Mouse (Mus musculus) liver, embryonic 15.5 days (tissue): ENCODE results near the gene Cd40lg. TPM values are rescaled to one million over a fixed set of nuclear protein-coding genes. Genes with fewer than 3 reads are reported as not detected.

Experiments used
- ATAC-seq: fragments of 200-750 bp; cut with Nextera tagmentation; 2 replicates; pipeline ENCODE4 v1.8.0; 2017; ENCODE audit warnings: moderate number of reproducible peaks, mild to moderate bottlenecking, moderate library complexity; ENCODE audit not compliant: insufficient read depth
- H3K27ac ChIP-seq: fragments of 300-500 bp; sonication (generic); replicated peaks from 2 replicates; pipeline ENCODE4 v1.5.1; 2015; ENCODE audit warnings: mild to moderate bottlenecking, inconsistent platforms
- H3K27me3 ChIP-seq: fragments of 300-500 bp; sonication (generic); 2 replicates; pipeline ENCODE4 v1.6.1; 2015; ENCODE audit warnings: mild to moderate bottlenecking, inconsistent platforms
- H3K36me3 ChIP-seq: fragments of 300-500 bp; sonication (generic); replicated peaks from 2 replicates; pipeline ENCODE4 v1.6.1; 2015; ENCODE audit warnings: moderate library complexity, mild to moderate bottlenecking, inconsistent platforms
- H3K4me1 ChIP-seq: fragments of 300-500 bp; sonication (generic); replicated peaks from 2 replicates; pipeline ENCODE4 v1.6.1; 2015; ENCODE audit warnings: inconsistent platforms
- H3K4me2 ChIP-seq: fragments of 300-500 bp; sonication (generic); 2 replicates; pipeline ENCODE4 v1.6.1; 2015; ENCODE audit warnings: moderate library complexity, mild to moderate bottlenecking, inconsistent platforms
- H3K4me3 ChIP-seq: fragments of 300-500 bp; sonication (generic); replicated peaks from 2 replicates; pipeline ENCODE4 v1.5.1; 2015; ENCODE audit warnings: mild to moderate bottlenecking, inconsistent platforms
- H3K9ac ChIP-seq: fragments of 300-500 bp; sonication (generic); 2 replicates; pipeline ENCODE4 v1.6.1; 2015; ENCODE audit warnings: moderate library complexity, mild to moderate bottlenecking, inconsistent platforms
- H3K9me3 ChIP-seq: fragments of 300-500 bp; sonication (generic); replicated peaks from 2 replicates; pipeline ENCODE4 v1.6.1; 2016; ENCODE audit warnings: inconsistent platforms
- WGBS: fragments of 180-500 bp; shearing (Covaris S2); methylation state at CpG from one replicate; pipeline ENCODE4 v1.1.7; 2015; ENCODE audit warnings: mixed read lengths; ENCODE audit not compliant: insufficient replicate concordance; 5-methylcytosine and 5-hydroxymethylcytosine counted together
- polyA plus RNA-seq: library from polyadenylated mRNA; unstranded; fragments of >200 nt; fragmentation: Nextera tagmentation; extraction: Ambion mirVana; gene quantifications from 2 replicates; pipeline ENCODE4 v1.2.1, GENCODE M21; 2015

Cd40lg gene
- not detected in 2 replicates for polyA plus RNA-seq

GRCm38 (mm10) chrX:57211876-57212275, at the start of gene Cd40lg:
Gene Cd40lg, plus strand, starts transcription at chrX:57212143.
- Histone ChIP-seq H3K4me1 (no peaks in the 10 kb centered on the region), H3K9me3 (no peaks in the 10 kb centered on the region), H3K36me3 (no peaks in the 10 kb centered on the region), H3K4me2 (no peak within 1 kb of the TSS), H3K27me3 (no peaks in the 10 kb centered on the region), H3K4me3 (no peak within 1 kb of the TSS), H3K27ac (no peak within 1 kb of the TSS), H3K9ac (no peak within 1 kb of the TSS)
- 61% methylated on average over 9 of the region's 9 CpGs for WGBS
- ATAC-seq, result no peak

DNA sequence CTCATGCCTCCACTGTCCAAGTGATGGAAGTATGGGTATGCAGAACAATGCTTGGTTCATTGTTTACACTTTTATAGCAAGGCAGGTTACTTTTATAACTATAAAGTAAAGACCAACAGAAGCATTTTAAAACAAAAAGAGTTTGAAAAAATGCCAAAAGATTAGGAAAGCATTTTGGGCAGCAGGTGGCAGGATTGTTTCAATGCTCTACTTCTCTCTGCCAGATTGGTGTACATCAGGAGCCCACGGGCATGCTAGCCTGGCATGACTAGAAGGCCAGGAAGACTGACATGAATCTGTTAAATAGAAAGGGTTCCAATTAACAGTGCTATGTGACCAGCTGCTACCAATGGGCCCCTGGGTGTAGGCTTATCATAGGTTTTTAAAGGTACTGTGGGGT, 45.4 kb upstream of the Cd40lg start:
- ATAC-seq, result no peak
- no peaks in the 10 kb centered on the region for H3K4me1 ChIP-seq
- no peak overlapping the region for H3K27ac ChIP-seq
- H3K36me3 ChIP-seq, result no peaks in the 10 kb centered on the region
- no peak overlapping the region for H3K4me3 ChIP-seq
- H3K9me3 ChIP-seq, result no peaks in the 10 kb centered on the region
- WGBS, result 46% methylated on average over 1 of the region's 1 CpGs
- H3K4me2 ChIP-seq, result no peak overlapping the region
- no peaks in the 10 kb centered on the region for H3K27me3 ChIP-seq
- no peak overlapping the region for H3K9ac ChIP-seq

- H3K36me3 ChIP-seq, result no peaks in the 10 kb centered on the region
- no peaks in the 10 kb centered on the region for H3K27me3 ChIP-seq
- no peak overlapping the region for H3K9ac ChIP-seq
- H3K4me1 ChIP-seq, result no peaks in the 10 kb centered on the region
- no peak overlapping the region for H3K27ac ChIP-seq
- no peak overlapping the region for H3K4me3 ChIP-seq
- no peak overlapping the region for H3K4me2 ChIP-seq
- ATAC-seq, result no peak
- no peaks in the 10 kb centered on the region for H3K9me3 ChIP-seq
Observed at GRCm38 (mm10) chrX:57171269-57171668, 40.7 kb upstream of the Cd40lg start.

GRCm38 (mm10) chrX:57177225-57177779, 34.6 kb upstream of the Cd40lg start:
- ATAC-seq, result no peak
- Histone ChIP-seq H3K27me3 (no peaks in the 10 kb centered on the region), H3K4me1 (no peaks in the 10 kb centered on the region), H3K4me3 (no peak overlapping the region), H3K9ac (no peak overlapping the region), H3K27ac (no peak overlapping the region), H3K4me2 (no peak overlapping the region), H3K9me3 (no peaks in the 10 kb centered on the region), H3K36me3 (no peaks in the 10 kb centered on the region)
- 76% methylated on average over 13 of the region's 13 CpGs for WGBS

GRCm38 (mm10) chrX:57182470-57182869, 29.5 kb upstream of the Cd40lg start:
- no peak for ATAC-seq
- Histone ChIP-seq H3K4me3 (no peak overlapping the region), H3K27me3 (no peaks in the 10 kb centered on the region), H3K27ac (no peak overlapping the region), H3K4me1 (no peaks in the 10 kb centered on the region), H3K36me3 (no peaks in the 10 kb centered on the region), H3K9ac (no peak overlapping the region), H3K9me3 (no peaks in the 10 kb centered on the region), H3K4me2 (no peak overlapping the region)
- 47% methylated on average over 2 of the region's 2 CpGs for WGBS

- WGBS, result 45% methylated on average over 3 of the region's 3 CpGs
Observed at GRCm38 (mm10) chrX:57183359-57183758, 28.6 kb upstream of the Cd40lg start.

DNA sequence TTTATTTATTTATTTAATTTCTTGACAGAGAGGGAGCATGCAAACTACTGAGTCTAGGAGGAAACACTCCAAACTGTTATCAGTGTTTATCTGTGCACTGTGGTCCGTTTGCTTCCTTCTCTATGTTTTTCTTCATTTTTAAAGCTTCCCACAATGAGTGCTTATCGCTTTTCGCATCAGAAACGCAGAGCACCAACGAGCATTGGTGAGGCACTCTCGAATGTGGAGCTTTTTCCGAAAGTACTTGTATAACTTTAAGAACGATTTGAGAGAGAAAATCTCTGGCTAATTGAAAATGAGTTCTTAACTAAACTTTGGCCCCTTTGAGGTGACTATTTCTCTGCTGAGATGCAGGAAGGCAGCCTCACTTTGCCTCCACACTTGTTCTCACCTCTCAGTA, 24.6 kb upstream of the Cd40lg start:
- no peaks in the 10 kb centered on the region for H3K36me3 ChIP-seq
- no peak overlapping the region for H3K9ac ChIP-seq
- H3K27ac ChIP-seq, result no peak overlapping the region
- H3K4me3 ChIP-seq, result no peak overlapping the region
- H3K9me3 ChIP-seq, result no peaks in the 10 kb centered on the region
- H3K4me2 ChIP-seq, result no peak overlapping the region
- no peaks in the 10 kb centered on the region for H3K4me1 ChIP-seq
- H3K27me3 ChIP-seq, result no peaks in the 10 kb centered on the region
- WGBS, result 22% methylated on average over 8 of the region's 8 CpGs
- ATAC-seq, result no peak

More at GRCm38 (mm10) chrX:57183359-57183758, 28.6 kb upstream of the Cd40lg start:
- H3K4me3 ChIP-seq, result no peak overlapping the region
- ATAC-seq, result no peak
- no peak overlapping the region for H3K27ac ChIP-seq
- no peak overlapping the region for H3K9ac ChIP-seq
- H3K36me3 ChIP-seq, result no peaks in the 10 kb centered on the region
- no peaks in the 10 kb centered on the region for H3K27me3 ChIP-seq
- no peak overlapping the region for H3K4me2 ChIP-seq
- no peaks in the 10 kb centered on the region for H3K4me1 ChIP-seq
- no peaks in the 10 kb centered on the region for H3K9me3 ChIP-seq

DNA sequence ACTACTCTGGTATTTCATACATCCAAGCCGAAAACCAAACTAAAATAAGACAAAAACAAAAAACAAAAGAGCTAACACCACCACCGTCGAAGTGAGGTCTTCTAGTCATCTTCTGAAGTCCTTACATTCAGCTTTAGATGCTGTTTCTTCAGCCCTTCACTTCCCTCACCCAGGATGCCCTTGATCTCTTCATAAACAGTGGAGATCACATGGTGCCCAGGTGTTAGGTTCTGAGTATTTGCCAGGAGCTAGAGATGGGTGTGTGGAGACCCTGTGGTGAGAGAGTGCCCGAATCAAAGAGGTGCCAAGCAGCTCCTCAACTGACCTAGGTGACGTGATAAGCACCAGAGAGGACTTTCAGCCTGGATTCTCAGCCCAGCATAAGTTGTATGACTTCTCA, 22.6 kb upstream of the Cd40lg start:
- no peaks in the 10 kb centered on the region for H3K36me3 ChIP-seq
- no peaks in the 10 kb centered on the region for H3K27me3 ChIP-seq
- H3K27ac ChIP-seq, result no peak overlapping the region
- no peak overlapping the region for H3K4me2 ChIP-seq
- no peak overlapping the region for H3K4me3 ChIP-seq
- H3K9me3 ChIP-seq, result no peaks in the 10 kb centered on the region
- no peak for ATAC-seq
- no peaks in the 10 kb centered on the region for H3K4me1 ChIP-seq
- no peak overlapping the region for H3K9ac ChIP-seq
- 44% methylated on average over 5 of the region's 5 CpGs for WGBS

- Histone ChIP-seq H3K27ac (no peak overlapping the region), H3K27me3 (no peaks in the 10 kb centered on the region), H3K4me3 (no peak overlapping the region), H3K36me3 (no peaks in the 10 kb centered on the region), H3K9ac (no peak overlapping the region), H3K4me2 (no peak overlapping the region), H3K4me1 (no peaks in the 10 kb centered on the region), H3K9me3 (no peaks in the 10 kb centered on the region)
- ATAC-seq, result no peak
- 51% methylated on average over 9 of the region's 9 CpGs for WGBS
Observed at GRCm38 (mm10) chrX:57196319-57196718, 15.6 kb upstream of the Cd40lg start.

DNA sequence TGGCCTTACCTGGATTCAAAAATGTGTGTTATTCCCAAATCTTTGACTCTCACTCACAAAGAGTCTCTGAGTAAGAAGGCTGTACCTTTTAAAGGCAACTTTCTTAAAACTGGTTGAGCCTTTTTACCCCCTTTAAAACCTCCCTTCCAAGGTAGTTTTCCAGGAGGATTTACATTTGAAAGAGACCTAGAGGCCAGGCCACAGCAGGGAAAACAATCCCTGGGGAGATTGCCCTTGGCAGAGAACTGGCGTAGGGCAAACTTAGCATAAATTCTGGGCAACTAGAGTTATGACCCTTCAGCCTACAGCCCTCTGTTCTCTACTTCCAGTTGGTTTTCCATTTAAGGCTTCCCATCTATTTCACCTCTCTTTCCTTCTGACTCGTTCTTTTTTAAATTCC, 13.9 kb upstream of the Cd40lg start:
- Histone ChIP-seq H3K4me1 (no peaks in the 10 kb centered on the region), H3K36me3 (no peaks in the 10 kb centered on the region), H3K27ac (no peak overlapping the region), H3K4me2 (no peak overlapping the region), H3K4me3 (no peak overlapping the region), H3K9ac (no peak overlapping the region), H3K27me3 (no peaks in the 10 kb centered on the region), H3K9me3 (no peaks in the 10 kb centered on the region)
- no peak for ATAC-seq
- WGBS, result 23% methylated on average over 2 of the region's 2 CpGs

DNA sequence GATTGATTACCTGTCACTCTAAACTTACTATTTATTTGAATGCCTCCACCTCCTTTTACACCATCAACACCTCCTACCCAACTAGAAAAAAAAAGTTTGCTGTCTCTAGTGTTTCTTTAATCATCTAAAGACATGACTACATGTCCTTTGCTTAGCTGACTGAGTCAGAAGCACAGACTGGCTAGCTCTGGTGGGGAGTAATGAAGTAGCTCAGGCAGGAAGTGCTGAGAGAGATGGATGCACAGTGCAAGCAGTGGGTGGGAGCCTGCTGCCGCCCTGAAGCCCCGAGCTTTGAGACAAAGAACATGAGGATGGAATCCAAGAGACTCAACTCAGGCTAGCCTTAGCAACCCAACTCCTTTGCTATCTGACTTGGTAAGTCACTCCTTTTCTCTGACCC, 11.5 kb upstream of the Cd40lg start:
- no peak overlapping the region for H3K9ac ChIP-seq
- no peak for ATAC-seq
- H3K9me3 ChIP-seq, result no peaks in the 10 kb centered on the region
- H3K4me1 ChIP-seq, result no peaks in the 10 kb centered on the region
- H3K4me3 ChIP-seq, result no peak overlapping the region
- 43% methylated on average over 2 of the region's 2 CpGs for WGBS
- H3K27ac ChIP-seq, result no peak overlapping the region
- H3K4me2 ChIP-seq, result no peak overlapping the region
- no peaks in the 10 kb centered on the region for H3K36me3 ChIP-seq
- H3K27me3 ChIP-seq, result no peaks in the 10 kb centered on the region

GRCm38 (mm10) chrX:57210591-57210990, 1.4 kb upstream of the Cd40lg start:
- 64% methylated on average over 1 of the region's 1 CpGs for WGBS
- no peak overlapping the region for H3K4me2 ChIP-seq
- H3K4me1 ChIP-seq, result no peaks in the 10 kb centered on the region
- no peak overlapping the region for H3K4me3 ChIP-seq
- H3K27me3 ChIP-seq, result no peaks in the 10 kb centered on the region
- no peaks in the 10 kb centered on the region for H3K36me3 ChIP-seq
- H3K9me3 ChIP-seq, result no peaks in the 10 kb centered on the region
- H3K27ac ChIP-seq, result no peak overlapping the region
- no peak overlapping the region for H3K9ac ChIP-seq
- ATAC-seq, result no peak
